Mouse (Mus musculus) brain, embryonic 14.5 days (tissue): ENCODE results near the gene Gm17571.

ENCODE experiments used
- CTCF ChIP-seq: fragments of 200-500 bp; IDR thresholded peaks from 2 replicates; pipeline ENCODE4 v1.5.1; 2012; ENCODE audit warnings: inconsistent platforms, mild to moderate bottlenecking, moderate library complexity, borderline replicate concordance; ENCODE audit not compliant: insufficient read depth, insufficient read length; ENCODE audit errors: extremely low read depth
- POLR2A ChIP-seq: fragments of 200-500 bp; IDR thresholded peaks from 2 replicates; pipeline ENCODE4 v1.6.1; 2012; ENCODE audit warnings: mild to moderate bottlenecking, inconsistent platforms, borderline replicate concordance; ENCODE audit not compliant: poor library complexity, insufficient read depth, insufficient read length, severe bottlenecking; ENCODE audit errors: extremely low read depth

DNA sequence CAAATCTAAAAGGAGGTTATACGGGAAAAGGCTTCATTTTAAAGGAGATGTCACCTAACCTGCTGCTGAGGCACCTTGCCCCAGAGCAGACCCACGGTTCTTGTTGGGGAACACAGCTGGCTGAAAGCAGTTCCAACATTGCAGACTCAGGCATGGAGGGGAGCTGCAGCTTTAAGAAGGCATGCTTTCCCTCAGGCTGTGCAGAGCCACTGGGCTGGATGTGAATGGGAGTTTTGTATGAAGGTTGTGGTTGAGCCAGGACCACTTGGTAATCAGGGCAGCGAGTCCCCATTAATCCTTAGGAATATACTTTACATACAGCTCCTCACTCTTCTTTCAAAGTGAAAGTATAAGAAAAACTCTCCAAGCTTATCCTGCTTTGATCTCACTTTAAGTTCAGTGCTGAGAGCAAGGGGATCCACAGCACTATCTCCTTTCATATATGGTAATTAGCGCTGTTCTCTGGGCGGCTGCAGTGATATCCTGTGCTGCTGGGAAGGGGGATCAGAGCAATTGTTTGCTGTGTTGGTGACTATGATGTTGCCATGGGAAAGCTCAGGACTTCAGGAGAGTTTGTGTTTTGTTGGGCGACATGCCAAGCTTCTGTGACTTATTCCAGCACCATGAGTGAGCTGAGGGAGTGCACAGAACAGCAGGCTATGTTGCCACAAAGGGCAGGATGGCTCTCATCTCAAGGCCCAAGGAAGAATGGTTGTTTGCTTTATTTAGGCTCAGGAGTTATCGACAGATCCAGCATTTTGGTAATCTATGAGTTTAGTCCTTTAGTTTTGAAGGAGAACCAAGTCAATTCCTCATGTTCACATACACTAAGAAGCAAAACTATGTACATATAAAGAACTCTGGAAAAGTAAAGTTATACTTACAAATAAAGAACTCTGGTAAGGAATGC lies 21.3 kb downstream of the Gm17571 start:
- TF ChIP-seq POLR2A (no peak), CTCF (no peak)
